Mouse (Mus musculus) erythroblast, embryonic 14.5 days (primary cell): ENCODE measurements around the gene Arrdc3.

ENCODE experiments used
- GATA1 ChIP-seq: IDR thresholded peaks from 2 replicates; pipeline ENCODE4 v1.6.1; 2012; ENCODE audit warnings: low read length, inconsistent platforms, mixed read lengths
- TAL1 ChIP-seq: IDR thresholded peaks from 3 replicates; pipeline ENCODE4 v1.6.1; 2012; ENCODE audit warnings: low read length, inconsistent platforms, mixed read lengths

DNA sequence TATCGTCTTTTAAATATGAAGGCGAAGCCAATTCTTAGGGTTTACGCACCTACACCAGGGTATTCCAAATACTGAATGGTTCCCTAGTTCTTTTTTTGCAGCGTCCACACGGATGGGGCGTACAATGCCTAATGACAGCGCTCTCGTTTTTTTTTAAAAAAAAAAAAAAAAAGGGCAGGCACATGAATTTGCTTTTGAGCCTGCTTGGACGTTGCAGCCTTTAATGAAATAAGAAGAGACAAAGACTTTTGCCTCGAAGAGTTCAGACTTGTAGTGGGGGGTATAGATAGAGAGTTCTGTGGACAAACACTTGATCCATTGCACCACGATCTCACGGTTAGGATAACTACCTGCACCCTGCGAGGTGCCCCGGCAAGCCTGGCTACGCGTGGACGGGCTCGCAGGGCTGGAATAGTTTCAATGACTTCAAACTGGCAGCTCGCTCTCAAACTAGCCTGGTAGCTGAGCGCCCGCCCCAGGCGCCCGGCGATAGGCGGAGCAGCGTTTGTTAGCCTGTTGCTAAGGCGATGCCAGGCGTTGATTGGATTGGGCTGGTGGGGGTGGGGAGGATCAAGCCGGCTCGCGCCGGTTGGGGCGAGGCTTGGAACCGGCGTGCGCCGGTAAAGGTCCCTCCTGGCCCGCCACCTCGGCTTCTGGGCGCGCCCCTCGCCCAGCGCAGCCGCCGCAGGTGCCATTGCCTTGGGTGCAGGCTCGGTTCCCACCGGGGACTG lies 2.1 kb downstream of the Arrdc3 start:
- TF ChIP-seq TAL1 (no peak), GATA1 (no peak)
